Mouse (Mus musculus): ENCODE data around the gene Usp43. TPM values are rescaled to one million over a fixed set of nuclear protein-coding genes. Genes with fewer than 3 reads are reported as not detected.

The Usp43 gene
- 2.8 and 3.3 TPM in 2 replicates for polyA plus RNA-seq (2015; fragmentation: Nextera tagmentation; extraction: Ambion mirVana)

- WGBS = under 1% methylated on average over 77 of the region's 80 CpGs
- H3K4me3 ChIP-seq (replicated peaks; ENCODE audit: low read length) = peak within 1 kb of the TSS; percentile 68
- no peaks in the 10 kb centered on the region for H3K36me3 ChIP-seq (ENCODE audit: control insufficient read depth, insufficient read depth, low read length)
- no peaks in the 10 kb centered on the region for H3K27me3 ChIP-seq (ENCODE audit: control insufficient read depth, insufficient read depth, low read length)
- no peaks in the 10 kb centered on the region for H3K9me3 ChIP-seq (replicated peaks; ENCODE audit: control insufficient read depth, low read length)
- peak within 1 kb of the TSS; percentile 96 for H3K4me2 ChIP-seq (ENCODE audit: low read depth, low read length)
- peaks cover 4% of the 10 kb centered on the region; the same call in 1 of the 2 replicates for H3K4me1 ChIP-seq (ENCODE audit: control insufficient read depth, insufficient read depth, low read length)
- peak within 1 kb of the TSS; percentile 95 for H3K27ac ChIP-seq (ENCODE audit: low read length)
- peak; percentile 90 for ATAC-seq (ENCODE audit: insufficient read depth, low FRiP score)
- peak within 1 kb of the TSS; percentile 78 for H3K9ac ChIP-seq (ENCODE audit: low read length)
These were observed at the start of gene Usp43 for GRCm38 (mm10) chr11:67921827-67922754. Usp43 (minus strand) TSS chr11:67922153.

- no peak for ATAC-seq (ENCODE audit: insufficient read depth, low FRiP score)
- H3K27me3 ChIP-seq (ENCODE audit: control insufficient read depth, insufficient read depth, low read length) = no peaks in the 10 kb centered on the region
- no peak overlapping the region for H3K9ac ChIP-seq (ENCODE audit: low read length)
- WGBS = 66% methylated on average over 11 of the region's 11 CpGs
- H3K9me3 ChIP-seq (replicated peaks; ENCODE audit: control insufficient read depth, low read length) = no peaks in the 10 kb centered on the region
- H3K36me3 ChIP-seq (ENCODE audit: control insufficient read depth, insufficient read depth, low read length) = no peaks in the 10 kb centered on the region
- H3K27ac ChIP-seq (ENCODE audit: low read length) = no peak overlapping the region
- no peak overlapping the region for H3K4me3 ChIP-seq (replicated peaks; ENCODE audit: low read length)
- H3K4me1 ChIP-seq (ENCODE audit: control insufficient read depth, insufficient read depth, low read length) = peaks cover 12% of the 10 kb centered on the region
- no peak overlapping the region for H3K4me2 ChIP-seq (ENCODE audit: low read depth, low read length)
These were observed 45.9 kb upstream of the Usp43 start for GRCm38 (mm10) chr11:67967831-67968230.

- ATAC-seq (ENCODE audit: insufficient read depth, low FRiP score) = peak; percentile 81
- H3K27ac ChIP-seq (ENCODE audit: low read length) = peak within 1 kb of the TSS; percentile 46; the same call in 1 of the 2 replicates
These were observed 44.2 kb upstream of the Usp43 start, which contains the start of gene Stx8 for GRCm38 (mm10) chr11:67965905-67966878. Stx8 (plus strand) TSS chr11:67966193.

GRCm38 (mm10) chr11:67965242-67965883, 43.4 kb upstream of the Usp43 start, which contains the start of gene Cfap52:
Cfap52 (minus strand) TSS chr11:67965651.
- 7% methylated on average over 15 of the region's 15 CpGs for WGBS
- Histone ChIP-seq H3K4me2 (ENCODE audit: low read depth, low read length) (peak within 1 kb of the TSS; percentile 91), H3K27ac (ENCODE audit: low read length) (peak within 1 kb of the TSS; percentile 46; the same call in 1 of the 2 replicates), H3K36me3 (ENCODE audit: control insufficient read depth, insufficient read depth, low read length) (no peaks in the 10 kb centered on the region), H3K27me3 (ENCODE audit: control insufficient read depth, insufficient read depth, low read length) (no peaks in the 10 kb centered on the region), H3K9ac (ENCODE audit: low read length) (peak within 1 kb of the TSS; percentile 82), H3K9me3 (replicated peaks; ENCODE audit: control insufficient read depth, low read length) (no peaks in the 10 kb centered on the region), H3K4me1 (ENCODE audit: control insufficient read depth, insufficient read depth, low read length) (peaks cover 12% of the 10 kb centered on the region), H3K4me3 (replicated peaks; ENCODE audit: low read length) (peak within 1 kb of the TSS; percentile 78)
- peak; percentile 31; the same call in 1 of the 2 replicates for ATAC-seq (ENCODE audit: insufficient read depth, low FRiP score)

More at GRCm38 (mm10) chr11:67965905-67966878, 44.2 kb upstream of the Usp43 start, which contains the start of gene Stx8:
- no peaks in the 10 kb centered on the region for H3K9me3 ChIP-seq (replicated peaks; ENCODE audit: control insufficient read depth, low read length)
- H3K27me3 ChIP-seq (ENCODE audit: control insufficient read depth, insufficient read depth, low read length) = no peaks in the 10 kb centered on the region
- H3K36me3 ChIP-seq (ENCODE audit: control insufficient read depth, insufficient read depth, low read length) = no peaks in the 10 kb centered on the region
- peak within 1 kb of the TSS; percentile 91 for H3K4me2 ChIP-seq (ENCODE audit: low read depth, low read length)
- WGBS = under 1% methylated on average over 28 of the region's 28 CpGs
- H3K4me1 ChIP-seq (ENCODE audit: control insufficient read depth, insufficient read depth, low read length) = peaks cover 12% of the 10 kb centered on the region
- peak within 1 kb of the TSS; percentile 82 for H3K9ac ChIP-seq (ENCODE audit: low read length)
- H3K4me3 ChIP-seq (replicated peaks; ENCODE audit: low read length) = peak within 1 kb of the TSS; percentile 78

- H3K36me3 ChIP-seq (ENCODE audit: control insufficient read depth, insufficient read depth, low read length) = no peaks in the 10 kb centered on the region
These were observed 42.2 kb upstream of the Usp43 start for GRCm38 (mm10) chr11:67964110-67964509.

GRCm38 (mm10) chr11:67954413-67954812, 32.5 kb upstream of the Usp43 start:
- 90% methylated on average over 6 of the region's 6 CpGs for WGBS
- Histone ChIP-seq H3K4me3 (replicated peaks; ENCODE audit: low read length) (no peak overlapping the region), H3K27me3 (ENCODE audit: control insufficient read depth, insufficient read depth, low read length) (no peaks in the 10 kb centered on the region), H3K4me1 (ENCODE audit: control insufficient read depth, insufficient read depth, low read length) (no peaks in the 10 kb centered on the region), H3K27ac (ENCODE audit: low read length) (no peak overlapping the region), H3K9ac (ENCODE audit: low read length) (no peak overlapping the region), H3K36me3 (ENCODE audit: control insufficient read depth, insufficient read depth, low read length) (no peaks in the 10 kb centered on the region), H3K4me2 (ENCODE audit: low read depth, low read length) (no peak overlapping the region), H3K9me3 (replicated peaks; ENCODE audit: control insufficient read depth, low read length) (no peaks in the 10 kb centered on the region)
- no peak for ATAC-seq (ENCODE audit: insufficient read depth, low FRiP score)

More at GRCm38 (mm10) chr11:67964110-67964509, 42.2 kb upstream of the Usp43 start:
- H3K4me3 ChIP-seq (replicated peaks; ENCODE audit: low read length) = no peak overlapping the region
- ATAC-seq (ENCODE audit: insufficient read depth, low FRiP score) = no peak
- H3K4me1 ChIP-seq (ENCODE audit: control insufficient read depth, insufficient read depth, low read length) = peaks cover 12% of the 10 kb centered on the region
- no peak overlapping the region for H3K27ac ChIP-seq (ENCODE audit: low read length)
- no peak overlapping the region for H3K9ac ChIP-seq (ENCODE audit: low read length)
- no peak overlapping the region for H3K4me2 ChIP-seq (ENCODE audit: low read depth, low read length)
- no peaks in the 10 kb centered on the region for H3K9me3 ChIP-seq (replicated peaks; ENCODE audit: control insufficient read depth, low read length)
- 69% methylated on average over 6 of the region's 6 CpGs for WGBS
- H3K27me3 ChIP-seq (ENCODE audit: control insufficient read depth, insufficient read depth, low read length) = no peaks in the 10 kb centered on the region

- Histone ChIP-seq H3K4me2 (ENCODE audit: low read depth, low read length) (no peak overlapping the region), H3K9me3 (replicated peaks; ENCODE audit: control insufficient read depth, low read length) (no peaks in the 10 kb centered on the region), H3K36me3 (ENCODE audit: control insufficient read depth, insufficient read depth, low read length) (no peaks in the 10 kb centered on the region), H3K9ac (ENCODE audit: low read length) (no peak overlapping the region), H3K27ac (ENCODE audit: low read length) (no peak overlapping the region), H3K27me3 (ENCODE audit: control insufficient read depth, insufficient read depth, low read length) (no peaks in the 10 kb centered on the region), H3K4me1 (ENCODE audit: control insufficient read depth, insufficient read depth, low read length) (no peaks in the 10 kb centered on the region), H3K4me3 (replicated peaks; ENCODE audit: low read length) (no peak overlapping the region)
- WGBS = 74% methylated on average over 5 of the region's 5 CpGs
- no peak for ATAC-seq (ENCODE audit: insufficient read depth, low FRiP score)
These were observed 31.7 kb upstream of the Usp43 start for GRCm38 (mm10) chr11:67953604-67954003.

GRCm38 (mm10) chr11:67949475-67949874, 27.5 kb upstream of the Usp43 start:
- ATAC-seq (ENCODE audit: insufficient read depth, low FRiP score) = no peak
- 74% methylated on average over 9 of the region's 9 CpGs for WGBS
- no peaks in the 10 kb centered on the region for H3K4me1 ChIP-seq (ENCODE audit: control insufficient read depth, insufficient read depth, low read length)
- H3K27me3 ChIP-seq (ENCODE audit: control insufficient read depth, insufficient read depth, low read length) = no peaks in the 10 kb centered on the region
- H3K4me2 ChIP-seq (ENCODE audit: low read depth, low read length) = no peak overlapping the region
- no peak overlapping the region for H3K27ac ChIP-seq (ENCODE audit: low read length)
- no peak overlapping the region for H3K9ac ChIP-seq (ENCODE audit: low read length)
- H3K4me3 ChIP-seq (replicated peaks; ENCODE audit: low read length) = no peak overlapping the region
- H3K36me3 ChIP-seq (ENCODE audit: control insufficient read depth, insufficient read depth, low read length) = no peaks in the 10 kb centered on the region
- no peaks in the 10 kb centered on the region for H3K9me3 ChIP-seq (replicated peaks; ENCODE audit: control insufficient read depth, low read length)

All from stomach, embryonic 16.5 days (tissue).